Mouse (Mus musculus): ENCODE data around the gene Zfp239. TPM values are rescaled to one million over a fixed set of nuclear protein-coding genes. Genes with fewer than 3 reads are reported as not detected.
A peak's percentile ranks its signal among the peaks of the same experiment; 100 is the strongest.

Zfp239 gene
- total RNA-seq, 2 experiments from 2014 or later: 2.4 to 7.3 TPM

DNA sequence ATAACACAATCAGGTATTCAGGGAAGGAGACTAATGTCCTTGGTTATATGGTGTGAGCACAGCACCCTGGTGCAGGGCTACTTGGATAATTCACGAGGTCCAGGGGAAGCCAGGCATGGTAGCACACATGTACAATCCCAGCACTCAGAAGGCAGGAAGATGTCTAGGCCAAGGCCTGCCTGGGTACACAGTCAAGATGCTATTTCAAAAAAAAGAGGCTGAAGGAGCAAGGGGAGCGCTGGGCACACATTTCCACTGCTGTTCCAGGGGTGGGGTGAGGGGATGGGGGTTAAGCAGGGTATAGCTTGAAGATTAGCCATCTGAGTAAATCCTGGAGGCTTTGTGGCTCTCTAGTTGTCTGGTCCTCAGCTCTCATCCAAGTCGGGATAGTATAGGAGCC lies 41.9 kb downstream of the Zfp239 start:
- no peak for ATAC-seq (replicated peaks; ENCODE audit: low FRiP score, low TSS enrichment, poor library complexity, severe bottlenecking)

DNA sequence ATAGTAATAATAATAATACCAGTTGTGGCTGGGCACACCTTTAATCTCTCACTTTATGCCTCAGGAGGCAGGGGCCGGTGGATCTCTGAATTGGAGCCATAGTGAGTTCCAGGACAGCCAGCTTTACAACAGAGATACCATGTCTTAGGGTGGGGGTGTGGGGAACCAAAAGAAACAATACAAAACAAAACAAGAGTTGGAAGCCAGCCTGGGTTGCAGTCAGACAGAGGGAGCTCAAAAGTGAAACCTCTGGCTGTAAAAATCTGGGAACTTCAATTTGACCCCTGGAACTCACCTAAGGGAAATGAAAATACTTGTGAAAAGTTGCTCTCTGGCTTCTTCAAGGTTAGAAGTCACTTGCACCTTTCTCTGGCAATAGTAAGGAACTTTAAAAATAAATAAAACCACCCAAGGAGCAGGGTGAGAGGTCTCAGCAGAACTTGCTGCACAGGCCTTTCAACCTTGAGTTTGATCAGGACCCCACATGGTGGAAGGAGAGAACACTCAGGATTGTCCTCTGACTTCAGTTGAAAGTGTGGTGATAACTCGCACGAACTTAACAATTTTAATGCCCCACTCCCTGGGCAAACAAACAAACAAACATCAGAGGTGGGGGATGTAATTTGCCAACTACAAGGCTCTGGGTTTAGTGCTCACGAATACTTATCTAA lies 43.5 kb downstream of the Zfp239 start:
- ATAC-seq (replicated peaks; ENCODE audit: low FRiP score, low TSS enrichment, poor library complexity, severe bottlenecking): no peak

DNA sequence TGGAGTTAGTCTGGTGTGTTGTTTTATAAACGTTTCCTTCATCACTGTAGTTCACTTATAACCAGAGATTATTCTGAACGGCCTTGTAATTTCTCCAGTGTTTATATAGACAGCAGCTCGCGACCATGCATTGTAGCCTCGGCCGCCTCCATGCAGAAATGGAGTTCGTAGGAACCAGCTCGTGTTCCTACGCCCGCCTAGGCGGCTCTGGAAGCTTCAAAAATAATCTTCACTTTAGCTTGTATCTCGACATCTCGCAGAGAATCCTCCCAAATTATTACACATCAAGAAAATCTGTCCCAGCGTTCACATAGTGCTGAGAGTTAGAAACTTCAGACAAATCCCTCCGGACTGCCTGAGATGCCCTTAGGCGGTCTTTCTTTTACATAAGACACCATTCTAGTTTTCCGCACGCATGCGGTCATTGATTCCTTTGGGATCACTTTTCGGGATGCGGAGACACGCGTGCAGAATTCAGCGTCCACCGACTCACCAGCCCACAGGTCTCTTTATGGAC lies 44.2 kb downstream of the Zfp239 start:
- ATAC-seq (replicated peaks; ENCODE audit: low FRiP score, low TSS enrichment, poor library complexity, severe bottlenecking): no peak

DNA sequence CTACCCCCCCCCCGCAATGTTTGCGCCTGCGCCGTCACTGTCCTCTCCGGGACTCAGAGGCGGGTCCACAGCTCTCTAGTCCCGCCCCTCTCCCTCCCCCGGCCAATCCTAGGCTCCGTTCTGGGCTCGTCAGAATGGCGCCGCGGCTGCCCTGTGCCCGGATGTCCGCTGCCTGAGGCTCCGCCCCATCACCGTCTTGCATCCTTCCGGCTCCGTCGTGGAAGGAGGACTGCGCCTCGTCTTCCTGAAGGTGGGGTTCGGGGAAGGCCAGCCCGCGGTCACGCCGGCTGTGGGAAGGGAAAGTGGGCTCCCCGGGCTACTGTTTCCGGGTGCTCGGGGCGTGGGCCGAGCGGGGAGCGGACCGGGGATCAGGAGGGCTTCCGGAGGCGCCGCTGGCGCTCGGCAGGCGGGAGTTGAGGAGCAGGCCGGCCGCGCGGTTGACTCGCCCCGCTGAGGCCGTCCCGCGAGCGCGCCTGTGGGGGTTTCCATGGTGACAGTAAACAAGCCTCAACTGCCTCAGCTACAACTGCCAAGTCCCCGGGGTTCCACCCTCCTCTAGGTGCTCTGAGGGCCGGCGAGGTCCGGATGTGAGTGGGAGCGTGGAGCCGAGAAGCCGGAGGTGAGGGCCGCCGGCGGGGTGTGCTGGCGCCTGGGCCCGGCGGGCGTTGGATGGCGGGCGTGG lies 44.8 kb downstream of the Zfp239 start:
- ATAC-seq (replicated peaks; ENCODE audit: low FRiP score, low TSS enrichment, poor library complexity, severe bottlenecking): peak; percentile 71

DNA sequence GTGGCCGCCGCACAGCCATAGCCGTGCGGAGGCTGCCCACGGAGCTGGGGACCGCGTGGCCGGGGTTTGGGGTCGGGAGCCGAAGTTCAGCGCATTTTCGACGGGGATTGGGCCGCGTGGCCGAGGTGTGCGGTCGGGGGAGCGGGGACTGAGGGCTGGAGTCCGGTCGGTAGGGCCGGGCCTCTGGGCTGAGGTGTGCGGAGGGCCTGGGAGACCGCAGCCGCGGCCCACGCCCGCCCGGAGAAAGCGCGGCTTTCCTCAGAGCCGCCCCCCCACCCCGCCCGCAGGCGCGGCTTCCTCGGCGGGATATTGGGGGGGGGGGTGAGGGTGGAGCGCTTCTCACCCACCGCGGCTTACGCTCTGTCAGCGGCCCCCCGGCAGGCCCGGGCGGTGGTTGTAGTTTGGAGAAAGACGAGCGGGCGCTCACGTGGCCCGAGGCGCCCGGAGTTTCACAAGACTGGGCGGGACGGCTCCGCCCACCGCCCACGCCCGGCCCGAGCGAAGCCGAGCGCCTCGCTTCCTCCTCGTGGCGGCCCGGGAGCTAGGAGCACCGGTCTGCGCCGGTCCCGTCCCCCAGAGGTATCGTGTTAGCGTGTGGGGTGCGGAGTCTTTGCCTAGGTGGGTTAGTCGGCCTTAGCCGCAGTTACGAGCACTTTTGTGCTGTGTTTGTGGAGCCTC lies 45.5 kb downstream of the Zfp239 start:
- peak; percentile 56 for ATAC-seq (replicated peaks; ENCODE audit: low FRiP score, low TSS enrichment, poor library complexity, severe bottlenecking)

DNA sequence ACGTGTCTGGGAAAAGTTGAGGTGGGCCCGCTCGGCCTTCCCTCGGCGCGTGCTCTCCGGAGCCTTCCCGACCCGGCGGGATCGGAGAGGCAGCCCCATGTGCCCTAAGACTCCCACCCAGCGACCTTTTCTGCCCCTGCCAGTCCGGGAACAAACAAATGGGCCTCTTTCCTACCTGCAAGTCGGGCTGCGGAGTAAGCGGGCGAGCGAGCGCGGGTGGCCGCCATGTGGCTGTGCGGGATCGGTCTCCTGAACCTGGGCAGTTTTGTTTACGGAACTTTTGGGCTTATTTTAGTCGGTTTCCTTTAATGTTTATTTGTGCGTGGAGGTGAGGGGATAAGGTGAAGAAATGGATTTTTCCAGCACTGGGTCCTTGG lies 46.1 kb downstream of the Zfp239 start:
- peak; percentile 0; the same call in 1 of the 2 replicates for ATAC-seq (replicated peaks; ENCODE audit: low FRiP score, low TSS enrichment, poor library complexity, severe bottlenecking)

DNA sequence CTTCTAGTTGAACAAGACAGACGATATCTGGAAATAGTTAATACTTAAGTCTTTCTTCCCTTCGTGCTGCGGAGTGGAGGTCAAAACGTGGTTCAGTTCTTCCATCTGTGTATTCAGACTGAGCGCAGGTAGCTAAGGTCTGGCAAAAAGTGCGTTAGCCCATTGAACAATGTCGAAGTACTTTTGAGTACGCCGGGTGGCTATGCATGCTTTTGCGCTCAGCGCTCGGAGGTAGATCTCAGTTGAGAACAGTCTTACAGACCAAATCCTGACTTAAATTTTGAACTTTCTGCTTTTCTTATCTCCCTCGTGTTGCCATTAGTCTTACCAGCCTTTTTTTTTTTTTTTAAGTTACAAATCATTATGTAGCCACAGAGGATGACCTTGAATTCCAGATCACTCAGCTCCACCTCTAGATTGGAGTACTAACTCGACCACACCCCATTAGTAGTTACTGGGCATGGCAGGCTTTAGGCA lies 46.6 kb downstream of the Zfp239 start:
- peak; percentile 31 for ATAC-seq (replicated peaks; ENCODE audit: low FRiP score, low TSS enrichment, poor library complexity, severe bottlenecking)

DNA sequence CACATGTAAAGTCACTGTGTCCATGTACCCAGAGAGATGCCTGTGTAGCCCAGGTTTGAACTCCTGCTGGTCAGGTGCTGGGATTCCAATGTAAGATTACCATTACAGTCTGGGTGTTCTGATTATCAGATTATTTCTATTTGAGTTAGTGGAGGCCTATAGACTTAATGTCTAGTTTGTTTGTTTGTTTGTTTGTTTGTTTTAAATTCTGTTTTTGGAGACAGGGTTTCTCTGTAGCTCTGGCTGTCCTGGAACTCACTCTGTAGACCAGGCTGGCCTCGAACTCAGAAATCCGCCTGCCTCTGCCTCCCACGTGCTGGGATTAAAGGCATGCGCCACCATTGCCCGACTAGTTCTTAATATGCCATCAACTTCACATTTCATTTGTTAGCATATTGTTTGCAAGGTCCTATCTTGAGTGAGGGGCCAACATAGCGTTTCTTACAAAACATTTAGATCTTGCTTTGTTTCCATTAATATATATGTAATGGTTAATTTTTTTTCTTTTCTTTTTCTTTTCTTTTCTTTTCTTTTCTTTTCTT lies 48.3 kb downstream of the Zfp239 start:
- no peak for ATAC-seq (replicated peaks; ENCODE audit: low FRiP score, low TSS enrichment, poor library complexity, severe bottlenecking)

DNA sequence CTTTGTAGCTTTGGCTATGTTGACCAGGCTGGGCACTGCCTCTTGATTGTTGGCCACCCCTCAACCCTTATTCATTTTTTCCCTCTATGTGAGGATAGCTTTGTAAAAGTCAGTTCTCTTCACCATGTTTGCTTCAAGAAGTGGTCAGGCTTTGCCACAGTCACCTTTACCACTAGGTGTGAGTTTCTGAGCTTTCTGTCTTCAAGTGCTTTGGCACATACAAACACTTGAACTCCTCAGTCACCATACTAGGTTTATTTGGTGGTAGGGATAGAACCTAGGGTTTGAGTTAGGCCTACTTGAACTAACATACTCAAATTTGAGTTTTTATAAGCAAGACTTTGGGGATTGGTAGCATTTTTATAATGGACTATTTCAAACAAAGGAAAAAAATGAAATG lies 52.6 kb downstream of the Zfp239 start:
- no peak for ATAC-seq (replicated peaks; ENCODE audit: low FRiP score, low TSS enrichment, poor library complexity, severe bottlenecking)

DNA sequence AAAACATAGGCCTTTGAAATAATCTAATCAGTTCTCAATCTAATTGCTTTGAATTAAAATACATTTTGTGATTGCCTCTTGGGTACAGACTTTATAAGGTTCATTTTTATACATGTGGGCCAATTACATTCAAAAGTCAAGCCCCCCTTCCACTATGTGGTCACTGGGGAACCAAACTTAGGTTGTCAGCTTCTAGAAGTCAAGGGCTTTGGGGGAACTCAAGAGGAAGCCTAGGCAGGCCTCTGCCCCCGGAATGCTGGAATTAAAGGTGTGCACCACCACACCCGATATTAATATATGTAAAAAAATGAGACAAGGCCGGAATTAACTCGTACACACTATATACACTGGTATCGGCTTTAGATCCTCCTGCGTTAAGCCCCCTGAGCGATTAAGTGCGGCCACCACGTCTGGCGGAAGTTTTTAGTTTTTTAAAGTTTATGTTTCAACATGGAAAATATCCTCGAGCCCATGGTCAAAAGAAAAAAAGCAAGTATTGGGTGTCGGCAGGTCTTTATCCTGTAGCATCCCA lies 54.4 kb downstream of the Zfp239 start:
- ATAC-seq (replicated peaks; ENCODE audit: low FRiP score, low TSS enrichment, poor library complexity, severe bottlenecking): no peak

DNA sequence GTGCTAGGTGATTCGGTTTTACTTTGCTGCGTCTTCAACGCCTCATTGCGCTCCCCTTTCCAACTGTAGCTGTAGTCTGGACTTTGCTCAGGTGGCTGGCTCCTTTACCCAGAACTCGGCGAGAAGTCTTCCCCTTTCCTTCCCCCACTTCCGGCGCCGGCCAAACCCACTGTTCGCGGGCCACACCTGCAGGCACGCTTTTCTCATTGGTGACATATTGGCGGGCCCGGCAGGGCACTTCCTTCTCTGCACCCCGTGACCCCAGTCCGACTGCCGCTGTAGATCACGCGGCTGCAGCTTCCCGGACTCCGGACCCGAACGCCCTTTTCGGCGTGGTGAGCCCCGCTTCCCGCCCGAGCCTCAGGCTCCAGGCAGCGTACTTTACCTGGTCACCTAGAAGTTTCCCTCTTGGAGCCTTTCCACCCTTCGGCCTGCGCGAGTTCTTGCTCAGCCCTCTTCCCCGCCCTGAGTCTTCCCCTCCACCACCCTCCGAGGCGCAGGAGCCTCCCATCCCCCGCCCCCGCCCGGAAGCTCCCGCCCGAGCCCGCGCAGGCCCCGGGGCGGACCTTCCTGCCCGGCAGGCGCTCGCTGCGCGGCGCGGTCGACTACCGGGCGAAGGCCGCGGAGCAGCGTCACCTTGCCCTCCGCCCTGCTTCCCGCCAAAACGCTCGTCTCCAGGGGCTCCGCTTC lies 55.0 kb downstream of the Zfp239 start:
- ATAC-seq (replicated peaks; ENCODE audit: low FRiP score, low TSS enrichment, poor library complexity, severe bottlenecking): peak; percentile 88

DNA sequence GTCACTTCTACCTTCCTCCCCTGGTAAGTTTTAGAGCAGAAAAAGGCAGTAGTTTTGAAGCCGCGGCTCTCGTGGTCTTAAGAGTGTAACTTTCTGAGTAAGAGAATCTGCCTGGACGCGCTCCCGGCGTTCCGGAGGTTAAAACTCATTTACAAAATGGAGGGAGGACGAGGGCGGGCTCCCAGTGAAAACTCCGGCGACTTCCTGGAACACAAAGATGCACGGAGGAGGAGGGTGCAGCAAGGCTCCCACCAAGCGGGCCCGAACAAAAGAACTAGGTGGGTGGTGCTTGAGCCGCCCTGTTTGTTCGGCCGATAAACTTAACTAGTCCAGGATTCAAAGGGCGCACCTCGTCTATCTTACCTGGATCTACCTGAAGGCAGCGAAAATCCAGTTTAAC lies 55.7 kb downstream of the Zfp239 start:
- ATAC-seq (replicated peaks; ENCODE audit: low FRiP score, low TSS enrichment, poor library complexity, severe bottlenecking): peak; percentile 49

DNA sequence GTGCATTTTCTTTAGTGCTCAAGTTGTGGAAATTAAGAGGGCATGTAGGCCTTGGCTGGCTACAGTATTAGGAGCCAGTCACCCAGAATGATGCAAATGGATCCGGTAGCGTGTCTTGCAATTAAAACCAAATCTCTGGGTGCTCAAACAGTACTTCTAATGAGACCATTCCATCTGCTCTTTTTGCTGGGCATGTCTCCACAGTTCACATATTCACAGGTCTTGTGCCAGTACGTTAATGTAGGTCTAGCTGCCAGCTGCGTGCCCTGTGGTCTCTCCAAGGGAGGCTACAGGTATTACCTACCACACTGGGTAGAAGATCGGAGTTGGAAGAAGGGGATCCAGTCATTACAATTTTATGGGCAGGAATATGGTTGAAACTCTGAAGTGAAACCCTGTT lies 56.1 kb downstream of the Zfp239 start:
- ATAC-seq (replicated peaks; ENCODE audit: low FRiP score, low TSS enrichment, poor library complexity, severe bottlenecking): no peak

DNA sequence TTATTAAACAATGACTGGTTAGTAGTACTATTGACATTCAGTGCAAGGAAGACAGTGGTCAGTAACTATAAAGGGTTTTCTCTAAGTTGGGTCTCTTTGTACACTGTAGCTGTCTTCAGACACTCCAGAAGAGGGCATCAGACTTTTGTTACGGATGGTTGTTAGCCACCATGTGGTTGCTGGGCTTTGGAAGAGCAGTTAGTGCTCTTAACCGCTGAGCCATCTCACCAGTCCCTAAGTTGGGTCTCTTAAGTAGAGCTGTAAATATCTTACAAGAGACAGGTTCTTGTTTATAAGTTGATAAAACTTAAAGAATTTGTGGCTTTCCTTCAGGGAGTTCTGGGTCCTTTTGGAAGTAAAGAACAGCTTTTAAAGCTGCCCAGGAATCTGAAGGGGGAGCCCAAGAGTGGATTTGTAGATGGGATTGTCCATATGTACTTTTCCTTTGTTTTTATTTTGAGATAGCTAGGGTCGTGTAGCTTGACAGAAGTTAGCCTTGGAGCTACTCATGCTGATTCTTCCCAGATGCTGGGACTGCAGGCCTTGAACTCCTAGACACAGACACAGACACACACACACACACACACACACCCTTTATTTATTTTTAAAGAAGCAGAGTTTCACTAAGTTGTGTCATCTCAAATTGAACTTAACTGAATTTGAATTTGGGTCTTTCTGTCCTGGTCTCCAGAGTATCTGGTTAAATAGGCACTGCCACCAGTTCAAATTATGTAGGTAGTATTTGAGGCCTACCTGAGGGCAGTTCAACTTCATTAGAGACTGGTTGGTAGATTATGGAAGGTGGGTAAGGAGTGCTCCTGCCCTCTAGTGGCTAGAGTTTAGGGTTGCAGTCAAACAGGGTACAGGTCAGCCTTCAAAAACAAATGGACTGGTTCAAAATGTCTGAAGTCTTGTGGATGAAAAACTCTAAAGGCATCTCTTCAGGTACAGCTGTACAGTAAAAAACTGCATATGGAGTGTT lies 59.0 kb downstream of the Zfp239 start:
- ATAC-seq (replicated peaks; ENCODE audit: low FRiP score, low TSS enrichment, poor library complexity, severe bottlenecking): peak; percentile 38; the same call in 1 of the 2 replicates

DNA sequence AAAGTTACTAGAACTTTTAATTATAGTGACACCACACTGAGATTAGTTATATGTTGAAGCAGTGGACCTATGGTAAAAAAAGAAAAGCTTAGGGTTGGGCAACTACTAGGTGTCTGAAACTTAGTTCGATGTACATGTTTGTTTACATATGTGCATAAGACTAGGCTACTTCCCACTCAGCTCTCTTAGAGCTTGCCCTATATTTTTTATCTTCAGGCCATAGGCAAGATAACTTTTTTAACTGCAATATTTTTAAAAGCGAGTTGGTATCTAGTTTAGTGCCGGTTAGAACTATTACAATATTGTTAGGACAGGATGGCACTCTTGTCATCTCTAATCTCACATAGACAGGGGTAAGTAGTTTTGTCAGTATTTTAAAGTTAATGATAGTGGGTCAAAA lies 60.1 kb downstream of the Zfp239 start:
- ATAC-seq (replicated peaks; ENCODE audit: low FRiP score, low TSS enrichment, poor library complexity, severe bottlenecking): no peak
